Mouse (Mus musculus) gastrocnemius, postnatal 10 days (tissue): ENCODE data around the gene Gm5089. TPM values are rescaled to one million over a fixed set of nuclear protein-coding genes. Genes with fewer than 3 reads are reported as not detected.

Experiments used
- DNase-seq: peaks from one replicate; pipeline ENCODE4 v3.0.0; 2021; ENCODE audit warnings: mixed read lengths
- total RNA-seq, 2 experiments: library from RNA; stranded (reverse); gene quantifications; 2 replicates each; pipeline ENCODE4 v1.2.3; 2021

Gm5089 gene
- total RNA-seq, 2 experiments from 2014 or later: not detected

DNA sequence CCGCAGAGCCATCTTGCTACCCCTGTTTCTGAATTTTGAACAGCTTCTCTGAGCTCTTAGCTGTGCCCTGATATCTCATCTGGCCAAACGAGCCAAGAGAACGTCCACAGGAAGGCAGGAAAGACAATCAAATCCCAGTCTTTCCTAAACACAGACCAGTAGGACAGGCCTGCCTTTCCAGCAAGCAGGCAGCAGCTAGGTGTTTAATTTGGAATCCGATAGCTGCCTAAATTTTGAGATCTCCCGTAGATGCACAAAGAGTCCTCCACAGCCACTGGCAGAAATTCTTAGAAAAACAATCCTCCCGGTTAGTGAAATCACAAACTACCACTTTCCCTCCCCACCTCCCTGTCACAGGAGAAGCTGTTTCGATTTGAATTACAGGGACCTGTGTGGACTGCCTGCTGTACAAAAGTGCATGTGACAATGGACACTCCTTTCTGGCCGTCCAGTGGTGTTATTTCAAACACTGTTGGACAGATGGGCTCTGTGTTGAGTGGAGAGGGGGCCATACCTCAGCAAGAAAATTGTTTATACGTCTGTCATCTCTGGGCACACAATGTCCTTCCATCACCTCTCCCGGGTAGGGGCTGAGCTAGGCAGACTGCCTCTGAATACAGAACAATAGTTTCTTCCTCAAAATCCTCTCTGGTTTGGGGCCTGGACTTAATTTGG lies 24.2 kb downstream of the Gm5089 start:
- DNase-seq: no peak

DNA sequence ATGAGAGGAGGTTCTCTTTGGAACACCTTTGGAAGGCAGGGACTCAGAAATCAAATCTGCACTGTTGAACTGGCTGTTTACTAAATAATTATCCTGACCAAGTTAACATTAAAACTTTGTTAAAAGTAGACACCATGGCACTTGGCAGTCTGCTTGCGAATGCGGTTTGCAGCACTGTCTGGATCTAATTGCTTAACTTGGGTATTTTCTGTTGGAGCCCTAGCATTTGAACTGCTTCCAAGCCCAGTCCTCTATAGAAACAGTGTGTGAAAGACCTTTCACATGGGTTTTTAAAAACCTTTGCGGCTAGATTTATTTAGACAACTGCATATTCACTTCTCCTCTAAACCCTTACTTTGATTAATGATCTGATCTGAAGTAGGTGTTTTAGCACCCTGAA lies 26.5 kb downstream of the Gm5089 start:
- no peak for DNase-seq

DNA sequence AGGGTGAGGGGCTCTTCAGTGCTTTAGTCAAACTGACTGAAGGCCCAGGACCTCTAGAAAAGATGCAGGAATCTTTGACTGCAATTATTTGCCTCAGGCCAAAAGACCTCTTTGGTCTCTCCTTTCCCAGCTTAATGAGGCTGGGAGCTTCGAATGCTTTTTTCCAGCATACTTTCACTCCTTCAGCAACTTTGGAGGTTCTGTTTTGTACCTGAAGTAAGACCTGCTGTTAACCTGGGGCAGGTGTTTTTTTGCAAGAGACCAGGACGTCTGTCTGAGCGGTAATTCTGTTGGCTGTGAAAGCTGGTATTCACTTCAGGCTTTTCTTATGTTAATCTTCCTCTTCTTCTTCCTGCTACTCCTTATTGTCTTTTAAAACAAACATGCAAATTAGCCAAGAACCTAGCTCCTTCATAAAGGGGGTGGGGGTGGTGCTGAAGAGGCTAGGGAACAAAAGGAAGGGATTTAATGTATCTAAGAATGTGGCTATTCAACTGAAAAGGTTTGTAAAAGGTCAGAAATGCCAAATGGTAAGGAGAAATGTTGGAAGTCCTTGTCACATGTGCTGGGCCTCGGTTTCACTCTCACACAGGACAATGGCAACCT lies 34.6 kb downstream of the Gm5089 start:
- DNase-seq: no peak

DNA sequence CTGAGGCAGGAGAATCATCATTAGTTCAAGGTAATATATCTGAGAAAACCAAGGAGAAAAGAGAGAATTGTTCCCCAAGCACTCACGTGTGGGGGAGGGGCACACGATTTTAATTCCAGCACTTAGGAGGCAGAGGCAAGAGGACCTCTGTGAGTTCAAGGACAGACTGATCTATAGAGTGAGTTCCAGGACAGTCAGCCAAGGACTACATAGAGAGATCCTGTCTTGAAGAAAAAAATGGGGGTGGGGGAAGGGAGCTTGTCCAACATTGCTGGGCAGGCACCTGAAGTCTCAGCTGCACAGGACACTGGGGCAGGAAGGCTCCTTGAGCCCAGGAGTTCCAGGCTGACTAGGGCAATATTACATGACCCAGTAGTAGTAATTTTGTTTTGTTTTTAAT lies 36.1 kb downstream of the Gm5089 start:
- no peak for DNase-seq

DNA sequence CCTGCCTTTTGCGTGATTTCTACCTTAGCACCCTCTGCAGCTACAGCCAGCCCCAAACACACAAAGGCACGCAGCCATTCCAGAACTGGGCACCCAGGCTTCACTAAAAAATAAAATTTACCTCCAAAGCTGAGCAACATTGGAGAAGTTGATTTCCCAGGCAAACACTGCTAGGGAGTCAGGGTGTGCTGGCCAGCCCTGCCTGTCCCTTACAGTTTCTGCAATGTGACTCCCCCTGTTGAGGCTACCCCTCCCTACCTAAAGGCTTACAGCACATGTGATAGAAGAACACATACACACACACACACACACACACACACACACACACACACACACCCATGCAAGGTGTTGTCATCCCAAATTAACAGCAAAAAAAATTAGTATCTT lies 37.4 kb downstream of the Gm5089 start:
- DNase-seq: no peak

DNA sequence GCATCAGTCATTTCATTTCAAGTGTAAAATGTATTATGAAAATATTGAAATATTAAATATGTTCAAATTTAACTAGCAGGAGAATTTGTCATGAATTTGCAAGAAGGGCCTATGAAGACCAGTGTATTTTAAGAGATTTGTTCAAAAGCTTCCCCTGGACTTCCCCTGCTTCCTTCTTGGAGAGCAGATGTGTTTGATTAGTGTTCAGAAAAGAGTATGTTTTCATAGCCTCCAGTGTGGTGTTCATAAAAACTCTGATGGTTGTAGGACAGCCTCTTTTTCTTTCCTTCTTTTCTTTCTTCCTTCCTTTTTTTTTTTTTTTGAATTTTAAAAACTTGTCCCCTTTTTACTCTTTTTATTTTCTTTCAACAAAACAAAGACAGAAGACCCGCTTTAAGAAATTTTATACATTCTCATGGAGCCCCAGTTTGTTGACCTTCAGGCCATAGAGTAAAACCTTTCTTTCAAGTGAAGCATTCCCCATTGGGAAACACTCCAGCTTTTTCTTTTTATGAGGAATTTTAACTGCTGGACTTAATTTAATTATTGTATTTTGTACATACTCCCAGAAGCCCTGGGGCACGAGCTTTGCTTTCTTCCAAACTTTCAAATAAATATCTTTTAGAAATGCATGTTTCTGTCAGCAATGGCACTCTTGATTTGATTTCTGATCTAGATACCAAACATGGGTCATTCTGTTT lies 37.9 kb downstream of the Gm5089 start:
- no peak for DNase-seq

DNA sequence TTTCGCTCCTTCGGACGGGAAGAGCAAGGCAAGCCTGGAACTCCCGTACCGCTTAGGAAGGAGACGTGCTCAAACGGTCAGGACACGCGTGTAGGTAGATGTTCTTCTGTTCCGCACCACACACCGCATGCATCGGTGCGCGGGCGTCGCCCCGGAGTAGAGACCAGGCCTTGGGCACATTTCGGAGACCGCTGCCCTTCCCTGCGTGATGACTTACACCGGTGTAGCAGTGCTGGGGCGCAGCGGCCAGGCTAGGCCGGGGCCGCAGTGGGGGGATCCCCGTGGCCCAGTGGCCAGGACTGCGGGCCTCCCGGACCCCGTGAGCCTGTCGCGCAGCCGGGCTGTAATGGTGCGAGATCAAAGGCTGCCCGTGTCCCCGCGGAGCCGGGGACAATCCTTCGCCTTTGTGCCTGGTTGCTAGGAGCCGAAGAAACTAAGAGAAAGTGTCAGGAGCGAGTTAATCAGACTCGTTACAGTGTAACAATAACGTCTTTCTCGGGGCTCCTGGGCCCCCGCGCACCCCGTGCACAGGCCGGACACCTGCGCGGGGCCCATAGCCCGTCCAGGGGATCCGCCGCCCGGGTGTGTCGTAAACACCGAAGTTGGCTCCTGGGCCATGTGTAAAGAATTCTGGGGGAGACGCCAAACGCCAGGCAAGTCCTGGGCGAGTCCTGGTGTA lies 44.2 kb downstream of the Gm5089 start:
- DNase-seq: peak; percentile 10

DNA sequence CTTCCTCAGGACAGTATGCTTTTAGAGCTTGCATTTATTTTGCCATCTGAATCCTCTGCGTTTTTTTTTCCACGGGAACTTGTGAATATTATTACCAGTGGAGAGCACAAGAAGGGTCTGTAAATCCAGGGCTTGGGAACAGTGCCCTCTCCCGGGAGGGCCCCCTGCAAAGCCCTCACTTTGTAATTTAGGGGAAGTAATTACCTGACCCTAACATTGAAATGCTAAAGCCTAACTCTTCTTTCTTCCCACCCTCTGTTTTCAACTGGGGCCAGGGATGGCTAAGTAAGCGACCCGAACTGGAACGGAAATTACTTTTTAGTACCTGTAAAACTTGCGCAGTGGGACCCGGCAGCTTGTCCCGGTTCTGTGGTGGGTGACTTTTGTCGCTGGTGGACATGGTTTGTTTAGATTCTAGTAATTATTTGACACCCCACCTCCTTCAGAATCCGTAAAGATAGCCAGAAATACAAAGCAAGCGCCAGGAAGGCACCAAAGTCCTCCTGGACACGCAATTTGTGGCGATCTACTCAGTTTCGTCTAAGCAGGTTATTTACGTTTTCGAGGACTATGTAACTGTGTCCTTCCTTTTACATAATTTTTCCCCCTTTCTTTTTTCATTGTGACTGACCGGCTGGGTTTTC lies 44.9 kb downstream of the Gm5089 start:
- DNase-seq: no peak

DNA sequence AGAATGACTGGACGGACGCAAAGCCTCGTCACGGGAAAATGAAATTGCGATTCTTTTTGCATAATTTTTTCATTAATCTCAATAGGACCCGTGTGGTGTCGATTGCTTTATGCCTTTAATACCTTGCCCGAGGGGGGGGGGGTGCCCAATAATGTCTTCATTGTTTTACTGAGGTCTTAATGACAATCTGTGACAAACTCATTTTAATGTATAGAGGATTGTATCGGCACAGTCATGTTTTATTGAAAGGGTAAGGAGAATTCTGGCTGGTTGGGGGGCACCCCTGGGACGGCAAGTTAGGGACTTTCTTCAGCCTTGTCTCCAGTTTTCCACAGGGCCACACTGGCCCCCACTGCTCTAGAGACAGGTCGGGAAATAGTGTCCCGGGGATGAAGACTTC lies 45.7 kb downstream of the Gm5089 start:
- no peak for DNase-seq

DNA sequence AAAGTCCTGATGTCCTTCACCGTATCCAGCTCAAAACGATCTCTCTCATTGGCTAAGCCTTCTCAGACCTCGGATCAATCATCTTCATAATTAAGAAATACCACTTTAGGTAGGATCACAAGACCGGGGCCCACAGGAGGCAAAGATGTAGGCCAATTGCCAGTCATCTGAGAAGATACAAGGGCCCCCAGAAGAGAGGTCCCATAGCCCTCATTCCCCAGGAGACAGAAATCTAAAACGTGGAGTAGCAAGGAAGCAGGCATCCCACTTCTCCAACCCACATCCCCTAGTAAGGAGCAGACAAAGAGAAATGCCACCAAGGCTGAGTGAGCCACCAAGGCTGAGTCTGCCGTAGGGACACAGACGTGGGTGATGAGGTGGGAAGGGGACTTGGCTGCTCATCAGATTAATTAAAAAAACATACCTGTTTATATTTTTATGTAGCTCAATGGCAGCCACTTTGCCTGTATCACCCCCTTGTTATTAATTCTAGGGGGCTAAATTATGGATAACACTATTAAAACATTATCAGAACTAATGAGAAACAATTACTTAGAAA lies 46.2 kb downstream of the Gm5089 start:
- no peak for DNase-seq

DNA sequence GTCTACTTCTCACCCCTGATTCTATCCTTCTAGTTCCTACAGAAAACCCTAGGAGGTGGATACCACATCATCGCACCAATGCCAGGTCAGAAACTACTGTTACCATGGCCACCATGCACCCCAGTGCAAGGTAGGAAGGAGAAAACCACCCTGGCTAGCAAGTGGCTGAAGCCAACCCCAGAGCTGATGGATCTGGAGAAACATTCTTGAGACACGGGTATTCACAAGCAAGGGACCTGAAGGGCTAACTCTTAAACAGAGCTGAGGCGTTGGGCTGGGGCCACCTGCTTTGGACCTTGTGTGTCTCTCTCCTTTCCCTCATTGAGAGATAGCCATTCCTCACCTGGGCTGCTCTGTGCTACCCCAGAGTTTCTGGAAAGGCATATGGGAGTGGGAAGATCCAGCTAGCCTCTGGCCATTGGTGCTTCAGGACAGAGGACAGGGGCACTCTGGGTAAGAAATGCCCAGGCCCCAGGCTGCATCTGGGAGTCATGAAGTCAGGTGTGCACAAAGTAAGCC lies 47.4 kb downstream of the Gm5089 start:
- no peak for DNase-seq

DNA sequence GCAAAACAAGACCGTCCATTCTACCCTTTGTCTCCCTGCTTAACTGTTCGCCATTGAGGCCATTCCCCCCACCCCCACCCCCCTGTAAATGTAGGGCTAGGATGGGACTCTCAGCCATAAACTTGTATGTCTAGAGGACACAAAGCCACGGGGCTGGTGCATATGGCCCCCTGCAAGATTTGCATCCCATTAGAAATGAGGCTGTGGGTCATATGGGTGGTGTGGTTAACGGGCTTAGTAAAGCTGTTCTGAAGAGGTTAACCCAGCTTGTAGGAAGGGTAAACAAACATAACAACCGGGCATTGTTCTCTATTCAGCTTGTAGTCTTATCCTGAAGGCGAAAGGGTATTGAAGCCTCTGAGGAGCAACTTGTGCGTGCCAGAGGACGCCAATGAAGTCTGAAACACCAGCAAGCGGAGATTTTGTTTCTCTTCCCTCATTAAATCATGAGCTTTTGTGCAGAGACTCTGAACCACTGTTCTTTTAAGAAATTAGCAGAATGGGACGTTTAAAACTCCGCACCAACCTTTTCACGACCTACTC lies 48.1 kb downstream of the Gm5089 start:
- no peak for DNase-seq

DNA sequence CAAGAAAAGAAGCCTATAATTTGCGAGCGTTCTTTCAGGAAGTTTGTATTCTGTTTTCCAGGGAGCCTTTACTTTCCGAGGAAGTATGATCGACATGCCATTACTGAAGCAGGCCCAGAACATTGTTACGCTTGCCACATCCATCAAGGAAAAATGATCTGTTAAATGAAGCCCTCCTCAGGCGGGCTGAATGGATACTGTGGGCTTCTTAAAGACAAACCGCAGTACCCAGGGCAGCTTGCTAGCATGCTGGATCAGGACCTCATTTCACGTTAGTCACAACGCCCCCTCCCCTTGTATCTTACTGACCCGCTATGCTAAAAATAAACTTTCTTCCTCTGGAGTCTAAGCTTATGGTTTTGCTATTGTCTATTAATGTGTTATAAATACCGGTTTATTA lies 49.0 kb downstream of the Gm5089 start:
- no peak for DNase-seq

DNA sequence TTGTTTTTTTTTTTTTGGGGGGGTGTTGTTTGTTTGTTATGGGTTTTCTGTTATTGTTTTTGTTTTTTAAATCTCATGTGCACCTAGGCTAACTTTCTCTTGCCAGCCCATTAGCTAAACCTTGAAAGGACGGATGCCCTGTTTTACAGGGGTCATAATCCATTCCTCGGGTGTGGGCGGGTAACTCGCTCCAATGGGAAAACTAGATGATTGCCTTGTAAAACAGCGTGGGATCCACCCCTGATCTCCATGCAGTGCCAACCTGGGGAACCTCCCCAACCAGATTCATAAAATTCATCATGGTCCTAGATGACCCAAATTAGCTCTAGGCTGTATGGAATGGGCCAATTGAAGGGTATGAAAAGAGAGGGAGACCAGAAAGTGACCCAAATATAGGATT lies 51.0 kb downstream of the Gm5089 start:
- DNase-seq: no peak

DNA sequence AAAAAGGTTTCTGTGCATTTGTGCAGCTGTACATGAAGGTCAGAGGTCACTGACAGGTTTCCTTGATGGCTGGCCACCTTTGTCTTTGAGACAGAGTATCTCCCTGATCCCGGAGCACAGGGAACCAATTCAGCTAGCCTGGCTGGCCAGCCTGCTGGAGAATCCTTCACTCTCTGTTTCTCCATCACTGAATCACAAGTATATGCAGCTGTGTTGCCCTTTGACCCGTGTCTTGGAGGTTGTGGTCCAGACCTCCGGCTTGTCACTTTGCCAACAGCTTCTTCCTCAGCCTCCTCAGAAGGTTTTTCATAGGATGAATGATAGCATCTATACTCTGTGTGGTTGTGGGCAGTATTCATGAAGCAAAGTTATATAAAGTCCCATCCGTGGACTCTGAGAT lies 52.2 kb downstream of the Gm5089 start:
- no peak for DNase-seq

DNA sequence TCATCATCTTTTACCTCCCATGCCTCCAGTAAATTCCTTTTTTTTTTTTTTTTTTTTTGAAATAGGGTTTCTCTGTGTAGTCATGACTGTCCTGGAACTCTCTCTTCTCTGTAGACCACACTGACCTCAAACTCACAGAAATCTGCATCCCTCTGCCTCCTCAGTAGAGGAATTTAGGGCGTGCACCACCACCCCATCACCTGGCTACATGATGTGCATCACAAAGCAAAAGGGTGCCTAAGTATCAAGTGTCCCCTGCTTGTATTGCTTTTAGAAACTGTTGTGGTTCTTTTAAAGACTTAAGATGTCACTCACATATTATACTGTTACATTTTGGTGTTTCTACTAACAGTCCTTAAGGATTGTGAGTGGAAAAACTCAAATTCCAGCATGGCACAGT lies 57.8 kb downstream of the Gm5089 start:
- DNase-seq: no peak

DNA sequence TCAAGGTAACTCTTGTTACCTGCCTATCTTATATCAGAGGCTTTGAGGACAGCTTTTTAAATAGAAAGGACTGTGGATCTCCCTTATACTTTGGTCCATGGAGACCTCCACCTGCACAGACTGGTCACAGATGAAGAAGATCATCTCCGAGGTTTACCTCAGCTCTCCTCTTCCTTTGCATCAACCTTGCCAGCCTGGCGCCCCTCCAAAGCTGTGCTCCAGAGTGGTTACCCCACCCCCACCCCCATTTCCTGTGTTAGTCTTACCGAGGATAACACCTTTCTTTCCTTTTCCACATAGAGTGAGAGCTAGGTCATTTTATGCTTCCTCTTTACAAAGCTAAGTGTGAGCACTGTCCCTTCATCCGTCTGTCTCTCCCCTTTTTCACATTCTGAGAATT lies 60.0 kb downstream of the Gm5089 start:
- no peak for DNase-seq

DNA sequence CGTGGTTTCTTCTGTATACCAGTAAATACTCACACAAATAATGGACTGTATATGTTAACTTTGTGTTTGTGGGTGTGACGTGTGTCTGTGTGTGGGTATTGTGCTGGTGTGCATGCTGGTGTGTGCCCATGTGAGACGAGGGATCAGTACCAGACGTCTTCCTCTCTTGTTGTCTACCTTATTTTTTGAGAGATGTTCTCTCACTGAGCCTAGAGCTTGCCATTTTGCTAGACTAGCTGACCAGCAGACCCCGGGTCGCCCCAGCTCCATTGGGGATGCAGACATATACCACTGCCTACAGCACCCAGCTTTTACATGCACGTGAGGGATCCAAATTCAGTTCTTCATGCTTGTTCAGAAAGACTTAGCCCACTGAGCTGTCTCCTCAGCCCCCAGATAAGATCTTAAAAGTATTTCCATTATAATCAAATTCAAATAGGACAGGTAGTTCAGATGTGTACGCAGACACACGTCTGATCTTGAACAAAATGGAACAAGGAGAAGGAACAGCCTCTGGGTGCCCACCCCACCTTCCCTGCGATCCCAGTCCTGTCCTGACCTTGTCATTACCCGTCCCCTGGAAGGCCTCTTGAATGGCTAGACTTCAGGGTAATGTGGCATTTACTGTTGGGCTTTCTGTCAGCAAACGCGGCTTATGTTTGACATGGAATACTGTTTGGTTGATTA lies 61.1 kb downstream of the Gm5089 start:
- DNase-seq: no peak

DNA sequence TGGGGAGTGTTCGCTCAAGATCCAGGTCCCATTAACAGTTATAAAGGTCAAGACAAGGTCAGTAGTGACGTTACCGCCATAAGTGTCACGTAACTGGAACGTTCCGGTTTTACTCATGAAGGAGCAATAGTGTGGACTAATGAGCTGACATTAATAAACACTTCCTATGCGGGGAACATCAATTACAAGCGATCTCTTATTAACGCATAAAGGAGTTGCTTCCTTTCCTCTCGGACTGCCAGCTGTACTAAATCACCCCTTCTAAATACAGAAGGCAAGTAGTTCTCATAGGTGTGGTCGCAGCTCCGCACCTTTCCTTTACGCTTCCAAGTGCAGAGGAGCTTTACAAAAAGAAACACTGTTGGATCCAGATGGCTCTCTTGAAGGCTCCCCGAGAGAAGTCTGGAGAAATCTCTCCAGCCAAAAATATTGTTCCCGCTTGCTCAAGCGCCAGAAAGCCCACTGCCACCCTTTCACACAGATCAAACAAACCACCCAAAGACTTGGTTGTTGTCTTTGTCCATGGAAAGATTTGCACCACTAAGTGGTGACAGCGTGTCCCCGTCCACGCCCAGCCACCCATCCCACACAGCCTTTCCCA lies 62.4 kb downstream of the Gm5089 start:
- no peak for DNase-seq

DNA sequence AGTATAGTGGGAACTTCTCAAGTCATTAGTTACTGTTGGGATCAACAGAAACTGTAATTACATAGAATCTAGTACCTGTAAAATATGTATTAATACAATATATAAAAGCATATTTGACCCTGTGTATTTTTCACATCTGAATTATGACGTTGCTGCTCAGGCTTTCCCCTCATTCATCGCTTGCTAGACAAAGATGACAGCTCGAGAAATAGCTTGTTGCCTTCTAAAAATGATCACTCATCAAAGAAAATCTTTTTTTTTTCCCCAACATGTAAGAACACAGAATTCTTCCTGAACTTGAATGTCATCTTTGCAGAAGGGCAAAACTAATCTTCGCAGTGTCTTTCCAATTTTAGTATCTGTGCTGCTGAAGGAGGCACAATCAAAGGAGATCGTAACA lies 63.1 kb downstream of the Gm5089 start:
- no peak for DNase-seq
